Mouse (Mus musculus) adrenal gland, adult (tissue): Measurements from ENCODE around the gene Mrpl45.
"Not testable (repeated sequence)": the region's sequence is repeated elsewhere in the genome, so short reads cannot be mapped to it uniquely, and the experiment has no call there.

Experiments used
- DNase-seq, 2 experiments: peaks; one replicate each; pipeline ENCODE4 v3.0.0; 2022 to 2023; ENCODE audit warnings: low spot score in 1 of 2; ENCODE audit not compliant: inconsistent age in 2 of 2

Mrpl45 gene

DNA sequence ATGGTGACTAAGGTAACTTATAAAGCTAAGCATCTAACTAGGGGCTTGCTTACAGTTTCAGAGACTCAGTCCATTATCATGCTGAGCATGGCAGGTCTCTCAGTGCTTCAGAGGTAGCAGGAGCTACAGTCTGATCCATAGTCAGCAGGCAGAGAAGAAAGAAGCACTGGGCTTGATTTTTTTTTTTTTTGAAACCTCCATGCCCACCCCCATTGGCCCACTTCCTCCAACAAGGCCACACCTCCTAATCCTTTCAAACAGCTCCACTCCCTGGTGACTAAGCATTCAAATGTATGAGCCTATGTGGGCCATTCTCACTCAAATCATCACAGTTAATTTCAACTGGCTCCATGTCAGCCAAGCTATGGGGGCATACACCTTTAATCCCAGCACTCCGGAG, 22.8 kb upstream of the Mrpl45 start:
- no peak for DNase-seq

DNA sequence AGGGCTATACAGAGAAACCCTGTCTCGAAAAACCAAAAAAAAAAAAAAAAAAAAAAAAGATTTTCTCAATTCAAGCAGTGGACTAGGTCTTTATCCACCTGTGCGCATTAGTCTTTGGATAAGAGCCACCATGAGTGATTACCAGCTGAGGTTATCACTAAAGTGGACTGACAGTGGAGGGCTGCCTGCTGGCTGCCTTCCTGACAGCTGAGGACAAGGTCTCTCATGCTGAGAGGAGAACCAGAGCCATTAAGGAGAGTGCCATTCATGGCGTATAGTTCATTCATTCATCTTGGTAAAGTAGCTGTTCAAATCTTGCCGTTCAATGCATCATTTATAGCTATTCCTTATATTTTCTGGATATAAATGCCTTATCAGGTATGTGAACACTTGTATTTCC, 19.0 kb upstream of the Mrpl45 start:
- DNase-seq: peak in 1 of 2 experiments; percentile 38

DNA sequence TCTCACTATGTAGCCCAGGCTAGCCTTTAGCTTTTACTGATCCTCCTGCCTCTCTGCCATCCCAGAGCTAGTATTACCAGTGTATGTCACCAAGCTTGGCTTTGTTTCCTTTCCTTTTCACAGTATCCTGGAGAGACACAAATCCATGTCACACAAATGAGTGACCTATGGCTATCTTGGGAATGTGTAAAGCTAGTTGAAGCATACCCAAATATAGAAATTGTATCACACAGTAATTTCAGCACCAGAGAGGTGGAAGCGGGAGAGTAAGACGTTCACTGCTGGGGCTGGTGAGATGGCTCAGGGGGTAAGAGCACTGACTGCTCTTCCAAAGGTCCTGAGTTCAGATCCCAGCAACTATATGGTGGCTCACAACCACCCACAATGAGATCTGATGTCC, 15.6 kb upstream of the Mrpl45 start:
- DNase-seq: no peak

DNA sequence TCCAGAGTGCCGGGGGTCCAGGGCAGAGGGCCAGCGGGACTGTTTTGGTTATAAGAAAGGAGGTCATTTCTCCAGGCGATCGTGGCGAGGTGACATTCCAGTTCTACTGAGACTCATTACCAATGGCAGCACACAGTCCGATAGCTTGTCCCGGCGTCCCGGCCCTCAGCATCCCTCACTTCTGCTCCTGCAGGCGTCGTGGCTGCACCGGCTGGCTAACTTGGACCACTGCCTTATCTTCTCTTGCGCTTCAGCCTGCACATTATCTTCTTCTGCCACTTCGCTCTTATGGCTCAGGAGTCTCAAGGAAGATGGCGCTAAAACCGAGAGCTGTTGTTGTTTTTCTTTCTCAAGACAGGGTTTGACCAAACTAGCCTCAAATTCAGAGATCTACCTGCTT, 14.1 kb upstream of the Mrpl45 start:
- no peak for DNase-seq

DNA sequence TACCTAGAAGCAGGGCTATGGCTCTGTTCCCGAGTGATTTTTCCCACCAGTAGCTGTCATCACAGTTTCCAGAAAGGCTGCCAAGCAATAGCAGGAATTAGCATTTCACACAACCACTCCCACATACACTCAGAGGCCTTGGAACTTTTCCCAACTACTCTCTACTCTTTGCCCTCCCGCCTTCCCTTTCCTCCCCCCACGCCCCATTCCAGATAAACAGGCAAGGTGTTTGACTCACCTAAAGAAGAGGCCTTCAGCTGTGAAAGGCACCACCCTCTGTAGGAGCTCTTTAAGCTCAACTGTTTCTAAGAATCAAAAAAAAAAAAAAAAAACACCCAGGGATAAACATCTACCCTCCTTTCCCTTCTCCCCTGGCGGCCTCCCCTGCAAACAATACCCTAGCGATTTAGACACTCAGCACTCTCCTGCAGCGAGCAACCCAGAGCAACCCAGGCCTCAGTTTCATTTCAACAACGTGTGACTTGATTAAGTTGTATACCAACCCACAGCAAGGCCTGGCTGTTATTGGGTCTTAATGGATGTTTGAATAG, 13.2 kb upstream of the Mrpl45 start:
- DNase-seq: peak in 1 of 2 experiments; percentile 82

DNA sequence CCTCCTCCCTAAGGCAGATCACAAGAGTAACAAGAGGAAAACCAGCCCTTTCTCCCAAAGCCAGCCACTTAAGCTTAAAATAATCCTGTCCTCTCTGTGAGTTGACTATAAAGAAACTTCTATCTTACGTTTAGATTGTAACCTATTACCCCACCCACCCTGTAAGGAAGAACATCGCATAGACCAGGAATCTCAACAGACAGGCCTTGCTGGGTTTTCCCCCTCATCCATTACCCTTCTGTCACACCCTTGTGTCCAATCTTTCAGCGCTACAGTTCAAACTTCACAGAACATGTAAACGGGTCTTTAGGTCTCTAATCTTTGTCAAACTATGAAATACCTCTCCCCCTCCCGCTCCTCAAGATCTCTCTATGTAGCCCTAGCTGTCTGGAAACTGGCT, 10.9 kb upstream of the Mrpl45 start:
- DNase-seq: no peak

DNA sequence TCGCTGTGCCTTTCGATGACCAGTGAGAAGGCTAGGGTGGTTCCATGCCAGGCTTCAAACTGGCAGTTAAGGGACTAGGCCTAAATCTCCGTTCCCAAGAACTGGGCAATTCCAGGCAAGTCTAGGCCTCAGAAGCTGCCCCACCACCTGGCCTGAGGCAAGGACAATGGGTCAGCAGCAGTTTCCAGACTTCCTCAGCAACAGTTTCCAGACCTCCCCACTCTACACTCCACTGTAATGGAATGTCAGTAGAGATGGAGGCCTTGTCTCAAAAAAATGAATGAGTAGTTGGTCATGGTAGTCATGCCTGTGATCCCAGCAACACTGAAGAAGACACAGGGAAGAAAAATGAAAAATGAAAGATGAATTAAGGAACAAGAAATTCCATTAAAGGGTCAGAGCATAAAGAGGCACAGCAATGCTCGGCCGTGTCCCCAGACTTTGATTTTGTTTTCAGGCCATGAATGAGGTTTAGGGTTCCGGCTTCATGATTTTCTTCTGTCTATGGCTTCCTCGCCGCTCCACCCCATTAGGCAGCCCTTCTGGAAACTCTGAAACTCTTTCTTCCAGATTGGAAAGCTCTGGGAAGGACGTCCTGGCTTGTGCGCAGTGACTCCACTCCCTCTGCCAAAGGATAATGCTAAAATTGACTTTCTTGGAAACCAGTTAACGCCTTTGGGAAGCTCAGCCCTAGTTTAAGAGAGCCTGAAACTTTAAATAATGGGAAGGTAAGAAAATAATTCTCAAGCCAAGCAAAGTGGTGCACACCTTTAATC, 8.0 kb upstream of the Mrpl45 start:
- no peak for DNase-seq

DNA sequence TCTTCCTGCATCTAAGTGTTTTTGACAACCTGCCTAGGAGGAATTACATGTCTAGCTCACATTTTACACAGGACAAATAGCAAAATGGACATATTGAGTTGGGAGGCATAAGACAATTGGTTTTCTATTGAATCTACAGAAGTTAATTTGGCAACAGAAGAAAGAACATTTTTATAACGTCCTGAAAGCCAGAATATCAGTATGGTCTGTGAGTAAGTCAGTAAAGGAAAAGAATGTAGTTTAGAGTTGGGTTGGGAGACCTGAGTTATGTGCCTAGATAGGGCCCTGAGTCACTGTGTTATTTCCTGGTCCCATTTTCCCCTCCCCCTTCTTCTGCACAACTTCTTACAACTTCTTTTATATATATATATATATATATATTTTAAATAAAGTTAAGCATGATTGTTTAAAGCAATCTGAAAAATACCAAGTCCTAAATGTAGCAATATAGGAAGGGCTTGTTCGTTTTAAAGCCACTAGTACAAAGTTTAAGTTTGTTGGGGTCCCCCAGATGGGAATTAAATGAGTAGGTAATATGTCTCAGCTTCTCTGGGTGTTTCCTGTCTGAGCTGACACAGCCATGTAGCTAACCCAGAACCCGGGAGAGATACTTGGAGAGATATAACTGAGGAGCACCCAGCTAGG, 6.6 kb upstream of the Mrpl45 start:
- no peak for DNase-seq

DNA sequence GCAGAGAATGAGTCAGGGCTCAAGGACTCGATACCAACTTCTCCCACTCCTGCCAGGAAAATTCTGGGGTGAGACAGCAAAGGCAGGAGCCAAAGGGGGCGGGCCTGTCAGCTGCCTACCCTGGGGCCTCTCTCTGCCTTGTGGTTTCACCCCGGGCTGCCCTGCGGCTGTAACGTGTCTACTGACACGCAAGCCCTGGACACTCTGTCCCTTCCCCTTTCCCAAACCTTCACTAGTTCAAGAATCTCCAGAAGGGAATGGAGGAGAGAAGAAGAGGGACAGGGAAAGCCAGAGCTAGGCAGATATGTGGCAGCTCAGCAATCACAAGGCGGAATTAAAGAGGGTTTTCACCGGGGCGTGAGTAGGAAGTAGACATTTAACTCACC, 6.1 kb upstream of the Mrpl45 start:
- peak; percentile 95 to 97 for DNase-seq

DNA sequence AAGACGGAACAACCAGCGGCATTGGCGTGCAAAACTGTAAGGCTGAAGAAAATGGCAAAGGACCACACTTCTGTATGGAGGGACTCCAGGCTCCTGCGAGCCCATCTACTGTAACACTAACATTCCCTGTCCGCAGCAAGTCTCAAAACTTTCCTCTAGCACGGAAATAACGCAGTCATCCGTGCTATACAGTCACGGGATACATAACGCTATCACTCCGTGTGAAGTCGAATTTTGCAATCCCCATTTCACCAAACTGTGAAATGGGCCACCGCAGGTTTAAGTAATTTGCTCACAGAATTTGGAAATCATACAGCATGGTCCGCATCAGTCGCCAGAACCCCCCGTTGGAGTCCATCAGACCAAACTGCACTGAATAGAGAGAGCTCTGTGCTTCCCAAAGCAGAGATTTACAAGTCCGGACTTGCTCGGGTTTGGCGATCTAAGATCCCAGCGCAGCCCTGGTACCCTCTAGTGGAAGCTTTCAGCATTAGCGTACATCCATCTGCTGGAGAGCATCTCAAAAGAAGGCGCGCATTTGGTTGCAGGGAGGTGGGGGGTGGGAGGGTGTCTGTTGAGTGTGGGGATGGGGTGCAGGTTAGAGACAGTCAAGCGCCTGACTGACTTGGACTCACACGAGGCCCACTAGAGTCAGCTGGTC, 5.5 kb upstream of the Mrpl45 start:
- DNase-seq: peak; percentile 85 to 95

DNA sequence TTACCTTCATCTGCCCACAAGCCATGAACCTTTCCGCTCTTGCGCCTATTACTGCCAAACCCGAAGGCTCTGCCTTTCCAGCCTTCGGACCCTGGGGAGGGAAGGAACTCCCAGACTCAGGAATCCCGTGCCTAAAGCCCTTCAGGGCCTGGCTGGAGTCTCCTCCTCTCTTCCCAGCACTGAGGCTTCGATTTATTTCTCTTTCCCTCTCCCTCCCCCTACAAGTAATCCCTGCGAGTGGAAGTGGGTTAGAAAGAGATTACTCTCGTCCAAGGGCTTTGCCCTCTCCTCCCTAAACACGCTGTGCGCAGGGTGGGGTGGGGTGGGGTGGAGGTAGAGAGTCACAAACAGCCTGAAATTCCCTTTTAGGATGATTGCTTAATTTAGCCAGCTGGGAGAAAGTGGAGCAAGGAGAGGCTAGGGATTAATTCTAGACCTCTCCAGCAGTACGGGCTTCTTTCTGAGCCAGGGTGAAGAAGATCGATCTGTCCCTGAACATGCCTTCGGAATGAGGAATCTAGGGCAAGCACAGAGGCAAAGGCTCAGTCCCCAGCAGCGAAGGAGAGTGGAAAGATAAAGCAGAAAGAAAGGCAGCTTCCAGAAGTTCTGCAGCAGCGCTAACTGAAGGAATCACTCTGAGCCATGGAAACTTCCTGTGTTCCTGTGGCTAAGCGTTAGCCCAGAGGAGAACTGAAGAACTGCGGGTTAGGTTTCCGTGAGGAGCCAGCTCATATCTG, 4.5 kb upstream of the Mrpl45 start:
- peak; percentile 50 to 82 for DNase-seq

DNA sequence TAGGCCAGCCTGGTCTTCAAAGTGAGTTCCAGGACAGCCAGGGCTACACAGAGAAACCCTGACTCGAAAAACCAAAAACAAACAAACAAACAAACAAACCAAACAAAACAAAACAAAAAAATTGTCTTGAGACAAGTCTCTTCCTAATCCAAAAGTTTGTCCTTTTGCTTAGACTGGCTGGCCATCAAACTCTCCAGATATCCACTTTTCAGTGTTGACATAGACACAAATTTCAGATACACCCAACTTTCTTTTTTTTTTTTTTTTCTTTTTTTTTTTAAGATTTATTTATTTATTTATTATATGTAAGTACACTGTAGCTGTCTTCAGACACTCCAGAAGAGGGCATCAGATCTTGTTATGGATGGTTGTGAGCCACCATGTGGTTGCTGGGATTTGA, 2.6 kb upstream of the Mrpl45 start:
- not testable (repeated sequence) for DNase-seq

DNA sequence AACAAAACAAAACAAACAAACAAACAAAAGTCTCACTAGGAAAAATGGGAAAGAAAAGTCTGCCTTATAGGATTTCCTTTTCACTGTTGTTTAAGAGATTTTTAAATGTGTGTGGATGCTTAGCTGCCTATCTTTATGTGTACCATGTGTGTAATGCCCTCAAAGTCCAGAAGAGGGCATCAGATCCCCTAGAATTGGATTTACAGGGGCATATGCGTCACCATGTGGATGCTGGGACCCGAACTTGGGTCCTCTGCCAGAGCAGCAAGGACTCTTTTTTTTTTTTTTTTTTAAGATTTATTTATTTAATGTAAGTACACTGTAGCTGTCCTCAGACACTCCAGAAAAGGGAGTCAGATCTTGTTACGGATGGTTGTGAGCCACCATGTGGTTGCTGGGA, 1.4 kb upstream of the Mrpl45 start:
- DNase-seq: no peak

DNA sequence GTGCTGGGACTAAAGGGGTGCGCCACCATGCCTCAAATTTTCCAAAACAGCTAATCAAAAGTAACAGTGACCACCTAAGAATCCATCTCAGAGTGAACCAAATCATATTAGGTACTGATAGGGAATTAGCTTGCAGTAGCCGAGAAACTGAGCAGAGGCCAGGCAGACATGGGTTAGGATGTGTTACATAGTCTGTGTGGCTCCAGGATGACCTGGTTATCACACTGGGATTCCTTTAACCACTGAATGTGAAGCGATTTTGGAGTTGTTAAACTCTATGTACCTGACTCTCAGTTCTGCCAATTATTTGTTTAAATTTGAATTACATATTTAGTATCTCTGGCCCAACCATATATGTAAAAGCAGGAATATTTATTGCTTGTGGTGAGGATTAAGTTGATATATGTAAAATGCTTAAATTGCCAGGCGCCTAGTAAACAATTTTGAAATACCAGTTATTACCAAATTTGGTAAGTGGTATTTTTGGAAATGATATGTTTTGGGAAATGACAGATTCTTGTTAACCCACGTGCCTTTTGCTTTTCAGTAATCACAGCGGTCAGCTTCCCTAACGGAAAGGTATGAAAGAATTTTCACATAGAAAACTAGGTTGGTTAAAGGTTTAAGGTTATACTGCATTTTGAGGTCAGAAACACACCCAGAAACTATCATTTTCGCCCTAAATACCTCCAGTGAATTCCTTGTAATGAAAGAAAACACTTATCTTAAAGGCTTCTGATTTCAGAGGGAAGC, 589 bp upstream of the Mrpl45 start:
- DNase-seq: no peak

DNA sequence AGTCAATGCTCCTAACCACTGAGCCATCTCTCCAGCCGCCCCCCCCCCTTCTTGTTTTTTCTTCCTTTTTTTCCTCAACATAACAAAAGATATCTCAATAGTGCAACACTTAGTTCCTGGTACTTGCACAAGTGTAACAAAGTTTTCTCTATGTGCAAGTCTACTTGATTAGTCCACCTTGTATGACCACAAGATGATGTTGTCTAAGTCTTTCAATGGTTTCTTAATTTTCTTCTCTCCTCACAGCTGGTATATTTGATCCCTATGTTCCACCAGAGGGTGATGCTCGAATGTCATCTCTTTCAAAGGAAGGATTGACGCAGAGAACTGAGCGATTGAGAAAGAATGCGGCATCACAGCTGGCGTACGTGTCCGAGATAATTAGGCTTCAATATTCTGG, 5.7 kb downstream of the Mrpl45 start:
- DNase-seq: no peak

DNA sequence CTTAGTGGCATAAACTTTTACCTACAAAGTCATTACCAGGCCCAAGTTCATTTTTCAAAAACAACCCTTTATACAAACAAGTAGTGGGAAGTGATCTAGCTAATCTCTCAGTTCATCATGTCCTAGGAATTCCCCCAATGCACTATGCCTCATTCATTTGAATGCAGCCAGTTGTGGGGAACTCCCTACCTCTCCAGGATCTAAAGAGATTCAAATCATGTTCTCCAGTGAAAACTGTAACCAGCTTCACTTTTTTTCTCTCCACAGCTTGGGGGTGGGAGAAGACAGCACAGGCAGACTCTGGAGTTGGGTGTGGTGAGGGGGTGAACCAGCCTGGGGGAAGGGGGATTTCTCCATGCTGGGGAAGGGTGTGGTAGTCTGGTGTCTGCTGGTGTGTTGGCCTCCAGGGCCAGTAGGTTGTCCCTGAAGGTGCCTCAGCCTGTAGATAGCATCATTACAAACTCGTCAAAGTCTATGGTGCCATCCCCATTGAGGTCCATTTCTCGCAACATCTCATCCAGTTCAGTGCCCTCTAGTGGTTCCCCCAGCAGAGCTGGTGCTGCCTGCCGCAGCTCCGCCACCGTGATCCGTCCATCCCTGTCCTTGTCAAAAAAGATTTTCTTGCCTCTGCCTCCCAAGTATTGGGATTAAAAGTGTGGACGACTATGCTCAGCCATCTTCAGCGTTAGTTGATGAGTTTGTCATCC, 6.5 kb downstream of the Mrpl45 start:
- DNase-seq: not testable (repeated sequence)

DNA sequence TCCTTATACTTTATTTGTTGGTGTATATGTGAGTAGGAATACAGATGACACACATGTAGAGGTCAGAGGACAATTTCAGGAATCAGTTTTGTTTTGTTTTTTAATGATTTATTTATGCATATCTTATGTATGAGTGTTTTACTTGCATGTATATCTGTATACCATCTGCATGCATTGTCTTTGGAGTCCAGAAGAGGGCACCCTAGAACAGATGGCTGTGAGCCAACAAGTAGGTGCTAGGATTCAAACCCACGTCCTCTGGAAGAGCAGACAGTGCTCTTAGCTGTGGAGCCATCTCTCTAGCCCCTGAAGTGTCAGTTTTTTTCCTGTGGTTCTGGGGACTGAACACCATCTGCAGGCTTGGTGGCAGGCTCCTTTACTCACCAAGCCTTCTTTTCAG, 9.7 kb downstream of the Mrpl45 start:
- no peak for DNase-seq

DNA sequence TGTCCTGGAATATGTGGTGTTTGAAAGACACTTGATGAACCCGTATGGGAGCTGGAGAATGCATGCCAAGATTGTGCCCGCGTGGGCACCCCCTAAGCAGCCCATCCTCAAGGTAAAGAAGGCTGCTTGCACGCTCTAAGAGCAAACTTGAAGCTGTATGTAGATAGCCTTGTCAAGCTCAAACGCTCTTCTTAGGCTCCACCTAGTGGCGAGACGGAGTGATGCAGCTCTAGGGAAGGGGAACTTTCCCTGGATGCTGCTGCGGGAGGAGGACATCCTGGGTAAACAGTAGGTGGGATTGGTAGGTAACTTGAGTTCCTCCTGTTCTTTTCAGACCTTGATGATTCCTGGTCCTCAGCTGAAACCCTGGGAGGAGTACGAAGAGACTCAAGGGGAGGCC, 12.6 kb downstream of the Mrpl45 start:
- DNase-seq: peak in 1 of 2 experiments; percentile 84

DNA sequence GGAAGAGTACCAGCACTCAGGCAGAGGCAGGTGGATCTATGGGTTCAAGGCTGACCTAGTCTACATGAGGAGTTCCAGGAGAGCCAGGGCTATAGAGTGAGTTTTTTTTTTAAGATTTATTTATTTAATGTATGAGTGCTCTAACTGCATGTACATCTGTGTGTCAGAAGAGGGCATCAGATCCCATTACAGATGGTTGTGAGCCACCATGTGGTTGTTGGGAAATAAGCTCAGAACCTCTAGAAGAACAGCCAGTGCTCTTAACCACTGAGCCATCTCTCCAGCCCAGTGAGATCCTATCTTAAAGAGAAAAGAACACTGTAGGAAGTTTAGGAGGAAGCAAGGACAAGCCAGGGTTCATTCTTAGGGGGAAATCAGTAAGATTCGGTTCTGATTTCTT, 14.8 kb downstream of the Mrpl45 start:
- DNase-seq: no peak
